ENCODE assay signal across 10 mouse cellular contexts in the genomic region with DNA sequence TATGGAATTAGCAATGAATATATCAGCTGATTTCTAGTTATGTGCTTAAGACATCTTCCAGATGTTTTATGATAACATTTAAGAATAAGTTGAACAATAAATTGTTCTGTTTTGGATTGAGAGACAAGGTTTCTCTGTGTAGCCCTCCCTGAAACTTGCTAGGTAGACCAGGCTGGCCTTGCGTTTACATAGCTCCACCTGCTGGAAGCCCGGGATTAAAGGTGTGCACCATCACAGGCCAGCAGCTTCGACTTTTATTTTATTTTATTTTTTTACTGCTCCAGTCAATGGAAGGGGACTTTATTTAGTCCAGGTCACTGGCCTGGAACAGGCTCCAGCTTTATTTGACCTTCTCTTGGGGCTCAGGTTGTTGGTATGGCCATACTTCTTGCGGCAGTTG. TPM values are rescaled to one million over a fixed set of nuclear protein-coding genes. Genes with fewer than 3 reads are reported as not detected.
A peak's percentile ranks its signal among the peaks of the same experiment; 100 is the strongest.
DNase-seq lines count a peak whose midpoint lies in the region.
"Had no signal": no experiment of that assay in that cellular context is flagged by ENCODE, and none has a peak within 500 bp of the region (broad histone marks: within the 10 kb centered on the region; RNA-seq: fewer than 3 reads in every experiment).

No protein-coding gene starts in this region.

- intact Hi-C loops in gastrocnemius, postnatal 36 days (cut with DNase I), result loop anchor here (5.0 kb wide), 1 partner anchor 189 kb away; no protein-coding TSS in a partner anchor

- DNase-seq in heart, postnatal 4 days, result peak; percentile 51
- no peak for DNase-seq in heart, adult 9 months (ENCODE audit: low spot score in 2 of 2)
- DNase-seq in testis, postnatal 10 days (ENCODE audit: low spot score), result peak; percentile 58
- no peak for DNase-seq in testis, postnatal 14 days (ENCODE audit: low spot score)
- peak; percentile 47 for DNase-seq in embryo, embryonic 10.5 days (ENCODE audit: low spot score)
- DNase-seq in thymus, postnatal 36 days, result peak; percentile 54 to 55
- DNase-seq in gastrocnemius, postnatal 36 days, result no peak
- DNase-seq in layer of hippocampus, adult 8-10 months (ENCODE audit: low spot score in 2 of 2), result no peak
- DNase-seq: adrenal gland, adult 8-10 months; liver, embryonic 13.5 days had no signal

RNA-seq across cellular contexts. Expression of gene Plekho1, which starts 32.1 kb away (rescaled TPM):
- total RNA-seq in heart, postnatal 4 days (2021), result 100 to 1,000 TPM; 141 to 164 TPM
- 10 to 100 TPM; 17.6 to 23.6 TPM for total RNA-seq in gastrocnemius, postnatal 36 days (2021)
- 10 to 100 TPM; 42.0 to 70.1 (median 52.4) TPM for total RNA-seq in layer of hippocampus, adult 8-10 months (2022)

RNA-seq across cellular contexts. Expression of gene Anp32e, which starts 34.6 kb away (rescaled TPM):
- 100 to 1,000 TPM; 172 to 180 TPM for total RNA-seq in heart, postnatal 4 days (2021)
- total RNA-seq in gastrocnemius, postnatal 36 days (2021), result 10 to 100 TPM; 67.1 to 71.1 TPM
- 10 to 100 TPM; 68.6 to 95.5 (median 95.0) TPM for total RNA-seq in layer of hippocampus, adult 8-10 months (2022)

RNA-seq across cellular contexts. Expression of gene Car14, which starts 59.2 kb away (rescaled TPM):
- total RNA-seq in heart, postnatal 4 days (2021), result 10 to 100 TPM; 87.3 to 91.0 TPM
- 10 to 100 TPM; 71.9 to 92.1 TPM for total RNA-seq in gastrocnemius, postnatal 36 days (2021)
- total RNA-seq in layer of hippocampus, adult 8-10 months (2022), result 10 to 100 TPM in 3 of 4 experiments, 1 to 10 TPM in 1; 9.8 to 14.4 (median 11.1) TPM

Comparison
In these comparisons a context has a peak if more than half of its experiments do, and no peak if none do; other contexts are left out.
1. DNase-seq: peak in heart, postnatal 4 days (single experiment), testis, postnatal 10 days (single experiment), embryo, embryonic 10.5 days (single experiment) and thymus, postnatal 36 days (2 of 2); none in heart, adult 9 months (0 of 2), testis, postnatal 14 days (single experiment), gastrocnemius, postnatal 36 days (0 of 2) and layer of hippocampus, adult 8-10 months (0 of 2).
2. RNA of gene Car14, which starts 59.2 kb away (total RNA-seq): 71.9 to 92.1 TPM in gastrocnemius, postnatal 36 days and 87.3 to 91.0 TPM in heart, postnatal 4 days; 9.8 to 14.4 TPM in layer of hippocampus, adult 8-10 months; every median in the first group is over 4 times any median in the second.